Mouse (Mus musculus): ENCODE data around the gene Dlgap3.
A peak's percentile ranks its signal among the peaks of the same experiment; 100 is the strongest.

Gene Dlgap3

GRCm38 (mm10) chr4:127168914-127169345 lies at the start of gene Dlgap3:
TSS of gene Dlgap3 (plus strand) at chr4:127169204.
- no peak for DNase-seq

DNA sequence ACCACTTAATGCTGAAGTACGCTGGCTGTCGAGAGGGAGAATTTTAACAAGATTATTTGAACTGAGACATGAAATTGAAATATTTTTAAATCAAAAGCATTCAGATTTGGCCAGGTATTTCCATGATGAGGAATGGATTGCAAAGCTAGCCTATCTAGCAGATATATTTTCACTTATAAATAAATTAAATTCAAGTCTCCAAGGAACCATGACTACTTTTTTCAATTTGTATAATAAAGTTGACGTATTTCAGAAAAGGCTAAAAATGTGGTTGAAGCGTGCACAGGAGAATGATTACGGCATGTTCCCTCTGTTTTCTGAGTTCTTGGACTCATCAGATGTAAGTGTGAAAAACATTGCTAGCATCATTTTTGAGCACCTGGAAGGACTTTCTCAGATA lies 45.6 kb upstream of the Dlgap3 start, which contains the start of gene Tmem35b:
Gene Tmem35b, plus strand, starts transcription at position 301 of the 400 bp plus-strand sequence.
- no peak for DNase-seq

- DNase-seq = no peak
Observed at GRCm38 (mm10) chr4:127124331-127124730, 44.7 kb upstream of the Dlgap3 start.

DNA sequence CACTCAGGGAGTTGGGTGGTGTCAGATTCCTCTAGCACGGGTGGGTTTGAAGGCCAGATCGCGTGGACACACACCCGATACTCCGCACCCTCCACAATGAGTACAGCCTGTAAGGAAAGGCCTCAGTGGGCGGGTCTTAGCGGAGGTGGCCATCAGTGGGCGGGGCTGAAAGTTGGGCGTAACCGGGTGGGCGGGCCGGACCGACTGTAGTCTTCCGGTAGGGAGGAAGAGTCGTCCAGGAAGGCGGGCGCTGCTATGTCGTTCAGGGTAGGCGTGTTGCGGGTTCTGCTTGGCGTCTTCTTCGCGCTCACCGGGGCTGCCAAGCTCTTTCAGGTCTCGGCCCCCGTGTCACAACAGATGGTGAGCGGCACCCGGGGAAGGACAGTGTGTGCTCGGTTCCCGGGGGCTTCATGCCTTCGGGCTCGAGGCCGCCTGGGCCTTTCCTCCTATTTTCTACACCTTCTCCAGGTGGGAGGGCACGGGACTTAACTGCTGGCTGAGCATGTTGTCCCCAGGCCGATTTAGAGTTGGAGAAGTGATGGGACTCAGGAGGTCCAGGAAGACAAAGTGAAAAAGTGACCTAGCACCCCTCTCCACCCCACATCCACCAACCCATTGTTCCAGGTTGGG lies 43.1 kb upstream of the Dlgap3 start:
- DNase-seq = peak; percentile 78 to 88

DNA sequence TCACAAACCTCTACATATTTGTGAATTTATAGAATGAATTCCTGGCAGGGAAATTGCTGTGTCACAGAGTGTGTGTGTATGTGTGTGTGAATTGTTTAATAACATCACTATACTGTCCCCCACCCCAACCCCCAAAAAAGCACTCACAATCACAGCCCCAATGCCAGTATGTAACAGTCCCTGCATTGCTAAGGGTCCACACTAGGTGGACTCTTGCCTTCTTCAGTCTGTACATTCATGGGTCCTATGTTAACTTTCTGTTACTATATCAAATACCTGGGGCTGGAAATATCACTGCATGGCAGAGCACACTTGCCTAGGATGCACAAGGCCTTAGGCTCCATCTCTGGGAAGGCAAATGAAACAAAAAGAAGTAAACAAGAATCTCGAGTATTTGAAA lies 34.3 kb upstream of the Dlgap3 start:
- no peak for DNase-seq

DNA sequence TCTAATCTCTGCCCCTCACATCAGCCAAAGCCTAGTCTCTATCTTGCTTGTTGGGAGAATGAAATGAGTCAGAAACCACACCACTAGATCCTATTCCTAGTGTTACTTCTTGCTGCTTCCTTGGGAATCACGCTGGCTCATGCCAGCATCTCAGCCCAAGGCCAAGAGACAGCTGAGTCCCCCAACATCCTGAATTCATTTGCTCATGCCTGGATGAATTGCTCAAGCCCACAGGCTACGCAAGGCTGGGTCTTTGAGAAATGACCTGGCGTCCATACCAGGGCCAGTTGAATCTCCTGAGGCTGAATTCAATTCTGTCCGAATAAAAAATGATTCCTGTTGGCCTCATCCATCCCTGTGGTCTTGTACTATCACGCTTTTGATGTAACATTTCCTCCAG lies 31.4 kb upstream of the Dlgap3 start:
- DNase-seq = no peak

DNA sequence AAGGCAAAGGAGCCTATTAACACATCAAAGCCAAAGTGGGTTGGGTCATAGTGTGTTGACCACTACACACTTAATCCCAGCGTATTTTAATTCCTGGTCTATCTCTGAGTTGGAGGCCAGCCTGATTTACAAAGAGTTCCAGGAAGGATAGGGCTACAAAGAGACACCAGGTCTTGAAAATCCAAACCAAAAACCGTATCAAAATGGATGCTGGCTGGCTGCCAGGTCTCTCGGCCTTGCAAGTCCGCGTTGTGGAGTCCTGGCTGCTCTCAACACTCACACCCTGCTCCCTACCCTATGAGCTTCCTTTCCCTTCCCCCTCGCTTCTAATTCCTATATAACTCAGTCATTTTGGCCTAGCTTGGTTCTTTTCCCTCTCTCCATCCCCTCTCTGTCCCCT lies 30.5 kb upstream of the Dlgap3 start:
- DNase-seq = no peak

DNA sequence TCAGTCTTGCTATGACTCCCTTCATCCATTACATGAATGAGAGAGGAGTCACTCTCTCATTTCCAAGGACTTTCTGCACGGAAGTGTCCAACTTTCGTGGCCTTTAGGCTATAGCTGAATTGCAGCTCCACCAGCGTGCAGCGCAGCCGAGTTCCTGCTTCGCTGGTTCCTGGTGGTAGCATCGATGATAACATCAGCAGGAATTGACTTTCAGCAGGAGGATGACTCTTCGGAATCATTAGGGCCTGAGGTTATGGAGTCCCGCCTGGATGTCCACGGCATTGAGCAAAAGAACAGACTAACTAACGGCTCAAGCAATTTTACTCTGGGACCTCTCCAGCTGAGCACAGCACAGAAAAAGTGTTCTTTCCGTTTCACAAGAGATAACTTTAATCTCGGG lies 19.0 kb upstream of the Dlgap3 start:
- DNase-seq = no peak

DNA sequence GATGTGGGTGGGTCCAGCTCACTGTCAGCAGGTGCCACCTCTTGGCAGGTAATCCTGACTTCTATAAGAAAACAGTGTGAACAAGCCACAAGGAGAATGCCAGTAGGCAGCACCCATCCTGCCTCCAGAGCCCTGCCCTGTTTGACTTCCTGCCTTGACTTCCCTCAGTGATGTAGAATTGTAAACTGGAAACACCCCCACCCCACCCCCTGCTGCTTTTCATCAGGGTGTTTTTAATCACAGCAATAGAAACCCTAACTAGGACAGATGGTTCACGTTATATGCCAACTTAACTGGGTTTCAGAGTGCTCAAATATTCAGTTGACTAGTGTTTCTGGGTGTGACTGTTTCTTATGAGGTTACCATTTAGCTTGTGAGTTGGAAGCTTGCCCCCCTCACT lies 15.7 kb upstream of the Dlgap3 start:
- no peak for DNase-seq

- DNase-seq = no peak
Observed at GRCm38 (mm10) chr4:127155757-127156156, 13.2 kb upstream of the Dlgap3 start.

DNA sequence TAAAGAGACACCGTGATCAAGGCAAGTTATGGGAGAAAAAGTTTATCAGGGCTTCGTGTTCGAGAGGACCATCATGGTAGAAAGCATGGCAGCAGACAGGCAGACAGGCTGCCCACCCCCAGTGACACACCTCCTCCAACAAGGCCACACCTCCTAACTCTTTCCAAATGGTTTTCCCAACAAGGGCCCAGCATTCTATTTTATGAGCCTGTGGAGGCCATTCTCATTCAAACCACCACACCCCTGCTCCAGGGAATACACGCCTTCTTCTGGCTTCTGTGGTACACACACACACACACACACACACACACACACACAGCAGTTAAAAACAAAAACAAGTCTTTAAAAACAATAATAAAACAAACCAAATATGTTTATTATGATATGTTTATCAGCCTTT lies 11.3 kb upstream of the Dlgap3 start:
- no peak for DNase-seq

DNA sequence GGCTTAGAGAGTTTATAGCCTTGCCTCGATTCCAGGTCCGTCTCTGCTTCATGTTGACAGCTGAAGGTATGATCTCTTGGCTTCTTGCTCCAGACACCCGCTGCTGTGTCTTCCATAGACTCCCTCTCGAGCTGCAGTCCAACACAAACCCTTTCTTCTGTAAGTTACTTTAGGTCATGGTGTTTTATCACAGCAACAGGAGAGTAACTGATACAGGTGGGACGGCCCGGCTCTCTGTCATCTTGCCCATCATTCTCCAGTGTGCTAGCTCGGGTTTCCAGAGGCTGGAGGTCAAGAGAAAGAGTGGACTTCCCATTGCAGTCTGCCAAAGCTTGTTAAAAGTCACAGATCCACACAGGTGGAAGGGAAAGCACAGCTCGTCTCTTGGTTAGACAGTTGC lies 5.1 kb upstream of the Dlgap3 start:
- DNase-seq = no peak

GRCm38 (mm10) chr4:127167096-127167495 lies 1.9 kb upstream of the Dlgap3 start:
- DNase-seq = no peak

DNA sequence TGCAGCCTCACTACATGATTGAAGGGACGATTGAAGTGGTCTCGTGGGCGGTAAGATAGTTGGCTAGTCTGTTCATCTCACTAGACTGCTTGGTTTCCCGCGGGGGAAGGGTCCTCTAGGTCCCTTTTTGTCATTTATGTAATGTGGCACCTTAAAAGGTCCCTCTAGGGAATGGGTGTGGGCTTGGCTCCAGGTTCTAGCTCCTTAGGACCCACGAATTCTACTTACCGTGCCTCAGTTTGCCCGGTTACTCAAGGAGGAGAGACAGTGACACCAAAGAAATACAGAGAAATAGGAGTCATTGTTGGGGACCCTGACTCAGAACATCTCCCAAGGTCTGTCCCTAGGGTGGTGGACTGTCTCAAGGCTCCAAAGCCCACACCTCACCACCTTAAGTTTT lies 1.3 kb upstream of the Dlgap3 start:
- no peak for DNase-seq

DNA sequence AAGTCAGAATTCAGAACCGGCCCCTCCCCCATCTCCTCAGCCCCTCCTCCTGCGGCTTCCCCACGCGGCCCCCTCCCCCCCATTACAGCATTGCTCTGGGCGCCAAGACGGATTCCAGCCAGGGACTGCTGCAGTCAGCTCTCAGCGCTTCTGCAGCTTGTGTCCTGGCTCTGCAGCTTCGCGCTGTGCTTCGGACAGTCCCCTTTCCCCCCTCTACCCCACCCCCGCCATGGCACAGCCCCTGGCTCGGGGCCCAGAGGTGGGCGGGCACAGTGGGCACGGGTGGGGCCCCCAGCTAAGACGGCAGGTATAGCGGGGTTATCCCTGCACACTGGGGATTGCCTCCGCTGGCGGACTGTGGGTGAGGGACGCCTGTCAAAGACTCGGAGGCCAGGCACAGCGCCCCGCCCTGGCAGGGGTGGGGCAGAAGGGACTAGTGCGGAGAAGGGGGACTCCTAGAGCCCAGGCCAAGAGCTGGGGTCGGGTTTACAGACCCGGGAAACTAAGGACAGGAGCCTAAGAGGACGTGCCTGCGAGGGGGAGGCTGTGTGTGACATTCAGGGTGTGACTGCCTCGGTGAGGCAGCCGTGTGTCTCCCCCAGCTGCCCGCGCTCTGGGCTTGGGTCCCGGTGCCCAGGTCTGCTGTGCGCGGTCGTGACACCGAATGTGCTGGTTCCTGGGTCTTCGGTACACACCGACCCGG lies 642 bp upstream of the Dlgap3 start:
- DNase-seq = peak in 1 of 2 experiments; percentile 8

DNA sequence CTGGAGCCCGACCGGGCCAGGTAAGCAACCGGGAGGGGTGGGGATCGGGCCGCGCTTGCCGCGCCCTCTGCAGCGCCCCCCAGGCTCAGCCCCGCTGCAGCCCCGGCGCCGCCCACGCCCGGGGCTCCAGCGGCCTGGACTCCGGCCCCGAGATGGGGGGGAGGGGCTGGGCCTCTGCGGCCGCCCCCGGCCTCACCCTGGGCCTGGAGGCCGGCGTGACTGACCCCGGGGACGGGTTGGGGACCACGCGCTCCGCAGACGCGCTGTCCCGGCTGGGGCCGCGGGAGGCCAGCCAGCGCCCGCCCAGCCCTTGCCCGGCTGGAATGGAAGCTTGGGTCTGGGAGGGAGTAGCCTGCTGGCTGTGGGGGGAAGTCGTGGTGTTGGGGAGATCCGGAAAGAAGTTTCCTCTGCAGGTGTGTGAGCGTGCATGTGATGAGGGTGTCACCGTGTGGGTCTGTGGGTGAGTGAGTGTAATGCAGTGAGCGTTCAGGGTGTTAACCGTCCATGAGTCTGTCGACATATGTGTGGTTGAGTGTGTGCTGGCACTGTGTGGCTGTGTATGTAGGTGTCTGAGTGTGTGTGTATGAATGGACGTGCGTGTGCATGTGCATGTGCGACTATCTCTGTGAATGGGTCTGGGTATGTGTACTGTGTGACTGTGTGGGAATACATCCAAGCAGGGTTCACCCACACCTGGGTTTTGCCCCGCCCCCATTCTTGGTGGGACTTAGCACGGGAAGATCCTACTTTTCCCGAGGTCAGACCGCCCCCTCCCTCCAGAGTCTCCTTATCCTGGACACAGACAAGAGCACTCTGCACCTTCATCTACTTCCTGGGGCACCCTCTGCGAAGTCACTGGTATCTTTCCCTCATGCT lies 580 bp downstream of the Dlgap3 start:
- no peak for DNase-seq

- DNase-seq = no peak
Observed at GRCm38 (mm10) chr4:127170866-127171265, 1.9 kb downstream of the Dlgap3 start.

DNA sequence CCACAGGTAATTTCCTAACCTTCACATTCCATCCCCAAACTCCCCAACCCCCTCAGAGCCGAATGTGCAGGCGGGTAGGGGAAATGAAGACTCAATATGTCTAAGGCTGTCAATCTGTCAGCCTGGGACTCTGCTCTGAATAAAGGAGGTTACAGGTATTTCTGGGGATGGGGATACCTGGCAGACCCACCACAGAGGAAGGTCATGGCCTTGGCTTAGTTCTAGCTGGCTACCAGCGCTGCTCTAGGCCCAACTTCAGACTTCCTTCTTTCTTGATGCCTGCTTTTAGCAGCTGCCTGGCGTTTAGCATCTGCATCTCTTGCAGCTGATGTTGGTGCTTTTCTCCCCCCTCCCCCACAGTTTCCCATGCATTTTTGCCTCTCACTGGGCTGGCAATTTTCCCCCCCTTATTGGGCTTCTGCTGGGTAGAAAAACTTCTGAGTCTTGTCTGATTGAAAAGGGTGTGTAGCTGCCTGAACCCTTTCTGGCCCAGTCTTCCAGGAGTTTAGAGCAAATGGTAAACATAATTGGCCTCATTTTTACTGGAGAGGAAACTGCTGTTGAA lies 2.4 kb downstream of the Dlgap3 start:
- no peak for DNase-seq

GRCm38 (mm10) chr4:127172119-127172518 lies 3.1 kb downstream of the Dlgap3 start:
- DNase-seq = no peak

- DNase-seq = no peak
Observed at GRCm38 (mm10) chr4:127172614-127173013, 3.6 kb downstream of the Dlgap3 start.

GRCm38 (mm10) chr4:127173461-127173860 lies 4.5 kb downstream of the Dlgap3 start:
- DNase-seq = peak; percentile 20 to 59

DNA sequence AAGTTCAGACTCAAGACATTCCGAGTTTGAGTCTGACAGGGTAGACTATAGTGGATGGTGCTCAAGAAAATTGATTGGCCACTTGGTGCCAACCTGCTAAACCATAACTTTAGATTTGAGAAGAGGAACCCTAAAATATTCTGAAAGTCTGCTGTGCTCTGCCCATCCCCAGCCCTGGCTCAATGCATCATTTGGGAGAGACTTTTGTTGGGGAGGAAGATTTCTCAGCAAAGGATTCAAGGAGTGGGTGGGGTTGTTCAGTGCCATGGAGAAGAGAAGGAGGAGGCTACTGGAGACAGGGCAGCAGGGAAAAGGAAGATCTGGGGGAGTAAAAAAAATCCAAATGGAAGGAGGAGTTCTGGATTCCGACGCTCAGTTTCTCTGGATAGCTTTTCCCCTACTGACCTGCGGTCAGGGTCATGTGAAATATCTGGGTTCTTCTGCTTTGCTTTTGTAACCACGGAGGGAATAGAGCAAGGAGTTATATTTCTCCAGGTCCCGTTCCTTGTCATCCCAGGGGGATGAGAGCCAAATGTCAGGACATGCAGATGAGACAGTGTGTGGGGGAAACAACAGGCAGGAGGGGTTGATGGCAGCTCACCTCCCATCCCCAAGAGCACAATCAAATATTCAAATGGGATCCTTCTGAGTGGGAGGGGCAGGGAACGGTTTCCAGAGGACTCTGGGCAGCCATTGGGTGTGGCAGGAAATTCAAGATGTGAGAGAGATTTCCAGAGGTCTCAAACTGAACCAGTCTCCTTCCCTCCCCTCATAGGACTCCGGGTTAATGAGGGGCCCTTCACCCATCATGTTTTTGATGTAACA lies 5.3 kb downstream of the Dlgap3 start:
- no peak for DNase-seq

All from kidney, adult 8-10 months (tissue).